Mouse (Mus musculus): ENCODE measurements around the gene Fam219b.

Gene Fam219b

DNA sequence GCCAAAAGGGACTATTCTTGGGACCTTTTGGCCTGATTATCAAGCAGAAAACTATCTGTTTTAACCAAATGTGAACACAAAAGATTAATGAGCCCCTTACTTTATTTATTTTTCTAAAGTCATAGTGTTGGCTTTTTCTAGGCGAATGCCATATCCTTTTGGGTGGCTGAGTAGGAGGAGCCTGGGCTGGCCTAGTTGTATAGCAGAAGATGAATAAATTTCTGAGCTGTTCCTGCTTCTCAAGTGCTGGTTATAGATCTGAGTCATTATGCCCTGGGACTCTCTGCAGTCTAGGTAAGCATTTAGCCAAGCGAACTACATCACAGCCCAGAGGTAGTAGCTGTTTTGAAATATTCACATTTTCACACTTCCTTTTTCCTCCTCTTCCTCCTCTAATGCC, 11.8 kb upstream of the Fam219b start:
- DNase-seq (ENCODE audit: low spot score) = no peak

DNA sequence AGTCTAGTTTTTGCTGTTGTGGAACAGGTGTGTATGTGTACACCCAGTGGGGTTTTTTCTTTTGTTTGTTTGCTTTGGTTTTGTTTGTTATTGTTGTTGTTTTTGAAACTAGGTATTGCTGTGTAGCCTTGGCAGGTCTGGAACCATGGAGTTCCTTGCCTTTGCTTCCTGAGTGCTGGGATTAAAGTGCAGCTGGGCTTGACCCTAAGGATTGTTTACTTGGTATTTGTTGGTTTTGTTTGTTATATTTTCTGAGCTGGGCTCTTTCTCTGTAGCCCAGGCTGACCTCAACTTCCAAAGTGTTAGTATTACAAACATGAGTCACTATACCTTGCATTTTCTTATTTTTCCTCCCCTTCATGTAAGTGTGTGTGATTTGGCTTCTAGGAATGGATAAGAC, 10.9 kb upstream of the Fam219b start:
- no peak for DNase-seq (ENCODE audit: low spot score)

DNA sequence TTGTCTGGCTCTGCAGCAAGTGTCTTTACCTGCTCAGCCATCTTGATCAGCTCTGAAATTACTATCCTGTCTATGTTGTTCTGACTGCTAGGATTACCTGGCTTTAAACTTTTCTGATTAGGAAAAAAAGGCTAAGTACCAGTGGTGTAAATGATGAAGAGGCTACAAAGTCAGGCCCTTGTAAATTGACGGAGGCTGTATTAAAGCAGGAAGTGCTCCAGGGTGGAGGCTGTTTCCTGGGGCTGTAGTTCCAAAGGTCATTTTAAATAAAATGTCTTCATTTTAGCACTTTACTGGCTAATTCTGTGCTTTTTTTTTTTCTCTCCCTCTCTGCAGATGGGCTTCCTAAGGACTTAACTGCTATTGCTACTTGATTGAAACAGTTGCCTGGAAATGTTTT, 5.4 kb upstream of the Fam219b start:
- no peak for DNase-seq (ENCODE audit: low spot score)

DNA sequence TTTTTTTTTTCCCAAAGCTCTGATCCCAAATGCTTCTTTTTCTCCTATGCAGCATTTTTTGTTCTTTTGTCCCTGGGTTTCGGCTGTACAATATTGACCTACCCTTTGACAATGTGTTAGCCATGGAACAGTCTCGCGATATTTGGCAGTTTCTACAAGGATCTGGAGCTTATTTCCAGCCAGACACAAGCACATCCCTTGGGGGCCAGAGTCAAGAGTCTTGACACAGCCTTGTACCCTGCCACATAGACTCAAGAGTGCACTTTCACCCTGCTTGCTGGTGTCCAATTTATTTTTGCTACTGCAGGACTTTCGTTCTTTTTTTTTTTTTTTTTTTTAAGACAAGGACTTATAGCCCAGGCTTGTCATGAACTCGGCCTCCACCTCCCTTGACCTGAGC, 966 bp upstream of the Fam219b start:
- peak; percentile 89 for DNase-seq (ENCODE audit: low spot score)

DNA sequence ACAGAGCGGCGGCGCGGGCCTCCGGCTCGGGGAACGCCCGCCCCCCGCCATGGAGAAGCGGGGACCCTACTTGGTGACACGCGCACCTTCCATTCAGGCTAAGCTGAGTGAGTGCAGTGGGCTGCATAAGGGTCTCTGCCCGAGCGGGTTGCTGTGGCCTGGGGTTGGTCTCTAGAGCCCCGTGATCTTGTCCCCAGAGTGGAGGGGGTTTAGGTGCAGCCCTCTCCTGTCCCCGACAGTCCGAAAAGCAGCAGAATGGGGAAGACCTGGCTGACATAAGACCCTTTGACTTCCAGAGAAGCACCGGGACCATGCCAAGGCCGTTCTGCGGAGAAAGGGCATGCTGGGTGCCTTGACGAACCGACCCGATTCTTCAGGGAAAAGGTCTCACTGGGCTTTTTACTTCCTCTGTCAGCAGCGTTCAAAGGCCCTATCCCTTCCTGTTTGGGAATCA, 427 bp downstream of the Fam219b start:
- DNase-seq (ENCODE audit: low spot score) = peak; percentile 54

DNA sequence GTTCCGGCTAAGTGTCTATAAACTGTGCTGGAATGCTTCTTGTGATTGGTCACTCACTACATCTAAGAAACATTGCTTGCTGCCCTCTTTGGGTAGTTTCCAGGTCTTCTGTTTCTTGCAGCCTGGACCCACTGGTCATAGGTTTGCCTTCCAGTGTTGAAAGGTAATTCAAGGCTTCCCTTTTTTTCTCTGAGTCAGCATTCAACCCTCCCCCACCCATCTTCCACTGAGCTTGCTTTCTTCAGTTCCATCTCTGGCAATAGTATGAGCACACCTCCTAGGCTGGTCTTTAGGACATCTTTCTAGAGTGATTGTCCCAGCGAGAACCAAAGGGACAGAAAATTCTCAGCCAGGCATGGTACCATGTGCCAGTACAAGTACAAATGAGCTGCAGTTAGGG, 2.2 kb downstream of the Fam219b start:
- DNase-seq (ENCODE audit: low spot score) = no peak

DNA sequence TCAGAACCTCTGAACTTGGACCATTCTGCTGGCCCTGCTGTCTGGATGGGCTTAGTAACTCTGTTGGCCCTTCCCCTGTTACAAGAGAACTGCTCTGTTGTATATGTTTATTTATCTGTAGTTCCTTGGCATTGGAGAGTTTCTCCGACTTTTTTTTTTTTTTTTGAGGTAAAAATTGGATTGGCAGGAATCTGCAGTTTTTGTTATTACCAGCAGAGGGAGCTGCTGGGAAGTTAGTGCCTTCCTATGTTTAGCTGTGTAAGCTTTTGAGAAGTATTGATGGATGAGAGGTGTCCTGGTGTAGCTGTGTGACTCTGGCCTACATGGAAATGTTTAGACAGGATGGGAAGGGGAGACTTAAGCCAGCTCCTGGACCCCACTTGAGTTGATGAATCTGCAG, 4.0 kb downstream of the Fam219b start:
- DNase-seq (ENCODE audit: low spot score) = peak; percentile 83

DNA sequence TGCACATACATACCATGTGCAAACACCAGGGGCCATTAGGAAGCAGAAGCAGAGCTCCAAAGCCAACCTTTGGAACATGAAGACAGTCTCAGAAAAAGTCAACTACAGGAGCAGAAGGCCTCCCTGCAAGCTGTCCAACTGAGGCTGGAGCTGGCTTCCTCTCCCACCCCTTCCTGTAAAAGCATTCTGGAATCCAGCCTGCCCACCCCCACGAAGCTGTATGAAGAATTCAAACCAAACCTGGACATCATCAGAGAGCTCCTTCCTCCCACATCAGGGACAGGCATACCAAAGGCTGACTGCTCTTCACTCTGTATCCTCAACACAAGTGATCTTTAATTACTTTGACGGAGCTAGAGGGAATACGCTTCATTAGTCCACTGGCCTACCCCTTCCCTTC, 6.6 kb downstream of the Fam219b start:
- no peak for DNase-seq (ENCODE audit: low spot score)

DNA sequence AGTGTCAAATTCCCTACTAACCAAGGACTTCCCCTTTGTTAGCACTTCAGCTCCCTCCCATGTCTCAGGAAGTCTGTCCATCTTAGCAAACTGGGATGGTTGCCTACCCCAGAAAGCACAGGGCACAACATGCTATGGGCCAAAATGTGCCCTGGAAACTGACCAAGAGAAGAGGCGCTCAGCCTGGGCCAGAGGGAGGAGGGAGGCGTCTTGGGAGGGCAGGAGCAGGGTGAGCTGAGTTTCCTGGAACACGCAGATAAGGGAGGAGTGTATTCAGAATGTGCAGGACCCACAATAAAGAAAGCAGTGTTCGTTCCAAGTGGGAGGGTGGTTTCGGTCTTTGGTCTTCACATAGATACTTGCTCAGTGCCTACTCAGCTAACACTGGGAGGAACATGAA, 10.0 kb downstream of the Fam219b start:
- DNase-seq (ENCODE audit: low spot score) = peak; percentile 93

DNA sequence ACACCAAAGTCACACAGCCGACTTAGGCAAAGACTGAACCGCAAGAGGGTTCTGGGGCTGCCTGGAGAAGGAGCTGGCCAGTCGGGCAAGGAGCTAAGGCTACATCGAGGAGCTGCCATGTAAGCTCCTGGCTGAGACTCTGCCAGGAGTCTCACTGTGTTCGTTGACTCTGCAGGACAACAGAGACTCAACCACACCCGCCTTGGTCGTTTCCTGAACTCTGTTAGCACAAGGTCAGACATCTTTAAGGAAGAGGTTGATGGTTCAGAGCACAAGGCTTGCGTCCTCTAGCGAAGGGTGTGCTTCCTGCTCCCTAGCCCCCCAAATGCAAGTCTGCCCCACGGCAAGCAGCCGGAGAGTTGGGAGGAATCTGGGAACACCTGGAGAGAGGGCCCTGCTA, 10.5 kb downstream of the Fam219b start:
- DNase-seq (ENCODE audit: low spot score) = no peak

DNA sequence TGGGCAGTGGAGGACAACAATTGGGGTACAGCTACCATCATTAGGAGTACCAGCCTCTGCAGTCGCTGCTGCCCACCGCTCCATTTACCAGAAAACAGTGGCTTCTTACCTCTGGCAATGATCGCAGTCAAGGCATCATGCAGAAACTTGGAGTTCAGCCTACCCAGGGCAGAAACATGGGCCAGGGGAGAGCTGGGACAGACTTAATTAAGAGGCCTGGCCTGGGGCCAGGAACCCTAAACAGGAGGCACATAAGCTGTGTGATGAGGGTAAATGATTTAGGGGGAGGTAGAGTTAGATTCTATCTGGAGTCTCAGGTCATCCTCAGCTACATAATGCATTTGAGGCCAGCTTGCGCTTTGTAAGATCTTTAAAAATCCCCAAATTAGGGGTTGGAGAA, 11.9 kb downstream of the Fam219b start:
- no peak for DNase-seq (ENCODE audit: low spot score)

DNA sequence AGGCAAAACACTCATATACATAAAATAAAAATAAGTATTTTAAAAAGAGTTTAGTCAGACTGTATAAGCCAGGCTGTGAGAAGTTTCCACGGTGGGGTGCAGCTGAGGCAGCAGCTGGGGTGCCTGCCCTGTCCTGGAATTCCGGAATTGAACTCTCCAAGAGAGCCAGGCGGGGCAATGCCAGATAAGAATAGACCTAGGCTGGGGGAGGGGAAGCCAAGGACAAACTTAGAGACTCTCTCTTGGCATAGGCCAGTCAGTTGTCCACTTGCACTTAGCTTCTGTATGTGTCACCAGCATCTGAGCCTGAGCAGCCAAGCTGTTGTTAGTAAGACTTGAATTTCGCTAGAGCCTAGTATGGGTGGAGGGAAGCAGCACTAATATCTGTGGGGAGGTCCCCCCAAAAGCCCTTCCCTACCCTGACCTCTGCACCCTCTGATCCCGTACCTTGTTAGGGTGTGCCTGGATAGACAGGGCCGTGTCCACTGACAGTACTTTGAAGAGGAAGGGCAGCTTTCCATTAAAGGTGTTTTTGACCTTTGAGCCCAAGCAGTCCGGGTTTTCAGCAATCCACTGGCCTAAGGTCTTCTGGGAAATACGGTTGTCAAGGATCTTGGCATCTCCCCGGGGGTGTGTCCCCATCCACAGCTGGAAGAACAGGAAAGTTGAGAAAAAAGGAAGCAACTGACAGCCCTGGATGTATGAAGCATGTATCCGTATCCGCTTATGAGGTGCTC, 13.0 kb downstream of the Fam219b start:
- DNase-seq (ENCODE audit: low spot score) = no peak

DNA sequence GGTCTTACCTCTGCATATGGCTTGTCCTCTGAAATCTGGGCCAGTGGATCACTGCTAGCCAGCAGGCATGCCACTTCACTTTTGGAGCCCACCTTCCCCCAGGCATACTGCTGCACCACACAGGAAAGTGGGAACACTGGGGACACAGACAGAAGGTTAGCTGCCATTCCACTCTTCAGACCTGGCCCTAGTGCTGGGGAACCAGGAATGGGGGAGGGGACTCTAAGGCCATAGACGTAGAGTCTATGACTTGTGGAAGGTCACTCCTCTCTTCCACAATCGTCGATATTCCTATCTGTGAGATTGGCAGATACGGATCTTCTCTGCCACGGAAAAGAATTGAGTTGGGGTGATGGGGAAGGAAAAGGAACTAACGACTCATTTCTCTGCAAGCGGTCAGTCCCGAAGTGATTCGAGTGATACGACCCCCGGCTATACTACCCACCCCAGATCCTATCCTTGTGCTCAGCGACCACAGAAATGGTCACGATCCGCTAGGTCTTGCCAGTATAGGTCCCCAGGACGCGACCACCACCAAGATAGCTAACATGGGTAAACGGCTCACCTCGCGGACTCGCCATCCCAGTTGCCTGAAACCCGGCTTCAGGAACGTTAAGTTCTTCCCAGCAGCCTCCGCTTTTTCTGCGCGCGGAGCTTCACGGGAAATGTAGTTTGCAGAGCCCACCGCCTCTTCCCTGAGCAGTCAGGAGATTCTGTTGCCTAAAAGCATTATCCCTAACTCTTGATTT, 15.0 kb downstream of the Fam219b start, which contains the start of gene Mpi:
Gene Mpi, minus strand, starts transcription at position 625 of the 749 bp plus-strand sequence.
- DNase-seq (ENCODE audit: low spot score) = peak; percentile 68

DNA sequence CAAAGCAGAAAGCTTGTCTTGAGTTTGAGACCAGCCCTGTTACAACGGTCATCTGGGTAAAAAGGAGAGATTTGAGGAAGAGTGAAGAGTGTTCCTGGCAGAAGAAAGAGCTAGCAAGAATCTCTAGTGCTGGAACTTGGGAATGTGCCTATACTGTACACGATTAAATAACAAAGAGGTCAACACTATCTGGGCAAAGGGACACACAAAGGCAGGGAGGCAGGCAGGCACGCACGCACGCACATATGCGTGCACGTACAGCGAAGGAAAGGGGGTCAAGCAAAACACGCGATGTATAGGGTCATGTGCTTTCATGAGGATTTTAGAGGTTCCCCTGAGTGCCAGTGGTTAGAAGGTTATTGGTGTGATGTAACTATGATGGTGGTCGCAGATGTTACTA, 15.8 kb downstream of the Fam219b start:
- DNase-seq (ENCODE audit: low spot score) = no peak

DNA sequence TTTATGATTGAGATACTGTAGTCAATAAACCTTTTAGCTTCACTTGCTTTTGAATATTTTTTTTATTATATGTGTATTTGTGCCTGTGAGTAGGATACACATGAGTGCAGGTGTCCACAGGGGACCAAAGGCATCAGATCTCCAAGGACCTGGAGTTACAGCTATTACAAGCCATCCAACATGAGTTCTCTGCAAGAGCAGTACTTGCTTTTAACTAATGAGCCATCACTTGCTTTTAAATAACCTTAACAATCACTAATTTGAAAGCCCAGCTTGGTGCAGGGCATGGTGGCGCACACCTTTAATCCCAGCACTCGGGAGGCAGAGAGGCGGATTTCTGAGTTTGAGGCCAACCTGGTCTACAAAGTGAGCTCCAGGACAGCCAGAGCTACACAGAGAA, 17.4 kb downstream of the Fam219b start:
- no peak for DNase-seq (ENCODE audit: low spot score)

DNA sequence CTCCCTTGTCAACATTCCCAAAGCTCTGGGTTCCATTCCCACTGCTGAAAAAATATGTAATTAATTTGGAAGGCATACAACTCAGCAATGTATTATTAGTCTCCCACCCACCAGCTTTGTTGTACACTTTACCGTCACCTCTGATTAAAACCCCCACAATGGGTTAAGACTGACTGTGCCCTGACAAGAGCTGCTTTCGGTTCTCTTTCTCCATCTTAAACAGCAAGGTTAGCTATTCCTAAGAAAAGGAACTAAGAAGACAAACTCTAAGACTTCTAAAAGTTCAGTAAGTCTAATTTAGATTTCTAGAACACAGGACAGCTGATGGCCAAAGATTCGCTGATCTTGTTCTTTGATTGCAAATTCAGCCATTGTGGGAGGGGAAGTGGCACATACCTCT, 19.9 kb downstream of the Fam219b start:
- no peak for DNase-seq (ENCODE audit: low spot score)

DNA sequence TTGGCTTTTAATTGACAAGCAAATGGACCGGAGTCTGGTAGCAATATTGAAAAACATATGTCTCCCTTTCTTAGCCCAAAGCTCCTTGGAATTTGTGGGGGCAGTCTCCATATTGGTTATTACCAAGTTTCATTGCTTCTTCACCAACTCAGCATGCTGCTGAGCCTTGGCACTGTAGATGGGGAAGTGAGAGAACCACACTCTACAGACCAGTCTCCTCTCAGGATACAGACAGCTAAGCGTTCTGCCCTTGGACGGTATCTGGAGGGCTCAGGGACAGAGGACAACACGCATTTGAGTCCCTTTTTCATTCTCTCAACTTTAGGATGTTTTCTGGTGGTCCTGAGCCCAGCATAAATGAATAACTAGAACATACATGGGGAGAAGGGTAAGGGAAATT, 21.3 kb downstream of the Fam219b start:
- DNase-seq (ENCODE audit: low spot score) = no peak

DNA sequence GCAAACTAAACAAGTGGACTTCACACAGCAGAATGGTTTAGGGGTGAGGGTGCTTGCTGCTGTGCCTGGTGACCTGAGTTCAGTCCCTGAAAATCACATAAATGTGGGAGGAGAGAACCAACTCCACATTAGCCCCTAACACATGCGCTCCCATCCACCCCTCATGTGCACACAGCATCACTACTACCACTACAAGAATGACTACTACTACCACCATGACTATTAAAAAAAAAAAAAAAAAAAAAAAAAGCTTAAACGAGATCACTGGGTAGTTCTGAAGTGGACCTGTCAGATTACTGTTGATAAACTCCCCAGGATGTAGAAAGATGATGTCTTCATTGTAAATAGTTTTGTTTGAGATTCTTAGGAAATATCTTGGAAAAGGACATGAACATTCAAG, 22.2 kb downstream of the Fam219b start:
- no peak for DNase-seq (ENCODE audit: low spot score)

DNA sequence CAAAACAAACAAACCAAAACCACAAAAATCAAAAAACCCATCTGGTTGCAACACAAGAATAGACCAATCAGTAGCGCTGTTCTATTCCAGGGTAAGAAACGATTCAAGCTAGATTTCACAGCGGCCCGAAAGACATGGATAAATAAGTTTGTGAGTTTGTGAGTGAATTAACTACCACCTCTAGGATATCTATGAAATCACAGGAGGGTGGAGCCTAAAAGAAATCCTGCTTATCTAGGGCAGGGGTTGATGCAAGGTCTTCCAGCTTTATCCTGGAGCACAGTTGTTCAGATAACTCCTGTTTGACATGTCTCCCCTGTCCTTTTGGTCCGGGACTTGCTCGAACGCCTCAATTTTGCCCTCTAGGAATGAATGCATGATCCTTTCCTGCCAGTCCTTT, 22.9 kb downstream of the Fam219b start:
- no peak for DNase-seq (ENCODE audit: low spot score)

DNA sequence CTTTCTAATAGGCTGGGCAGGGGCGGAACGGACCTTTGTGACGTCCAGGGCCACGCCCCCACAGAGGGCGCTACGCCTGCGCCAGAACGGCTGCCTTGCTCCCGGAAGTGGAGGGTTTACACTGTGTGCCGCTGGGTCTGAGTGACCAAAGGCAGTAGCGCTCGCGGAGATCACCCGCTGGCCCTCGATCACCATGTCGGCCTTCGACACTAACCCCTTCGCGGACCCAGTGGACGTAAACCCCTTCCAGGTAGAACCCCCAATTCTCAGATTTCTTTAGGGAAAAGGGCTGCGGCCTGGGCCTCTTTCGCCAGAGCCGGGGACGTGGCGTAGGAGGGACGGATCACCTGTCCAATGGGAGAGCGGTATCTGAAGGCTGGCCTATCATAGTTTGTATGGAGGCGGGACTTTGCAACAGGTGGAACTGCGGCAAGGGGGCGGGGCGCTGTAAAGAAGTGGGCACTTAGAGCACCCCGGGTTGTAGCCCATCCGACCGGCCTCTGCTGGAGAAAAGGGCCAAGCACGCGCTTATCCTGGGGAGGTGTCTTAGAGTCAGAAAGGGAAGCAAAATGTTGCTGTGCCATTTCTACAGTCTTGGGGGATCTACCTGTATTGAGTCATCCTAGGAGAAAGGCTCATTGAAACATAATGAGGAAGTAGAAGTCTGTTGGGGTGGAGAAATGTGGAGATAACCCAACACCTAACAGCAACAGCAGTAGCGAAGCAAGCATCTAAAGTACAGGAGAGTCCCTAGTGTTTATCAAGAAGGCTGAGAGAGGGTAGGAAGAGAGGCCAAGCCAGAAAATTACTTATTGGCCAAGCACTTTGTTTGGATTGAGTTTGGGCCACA, 23.8 kb downstream of the Fam219b start, which contains the start of gene Scamp2:
Gene Scamp2, plus strand, starts transcription at position 83 of the 850 bp plus-strand sequence.
- peak; percentile 93 for DNase-seq (ENCODE audit: low spot score)

DNA sequence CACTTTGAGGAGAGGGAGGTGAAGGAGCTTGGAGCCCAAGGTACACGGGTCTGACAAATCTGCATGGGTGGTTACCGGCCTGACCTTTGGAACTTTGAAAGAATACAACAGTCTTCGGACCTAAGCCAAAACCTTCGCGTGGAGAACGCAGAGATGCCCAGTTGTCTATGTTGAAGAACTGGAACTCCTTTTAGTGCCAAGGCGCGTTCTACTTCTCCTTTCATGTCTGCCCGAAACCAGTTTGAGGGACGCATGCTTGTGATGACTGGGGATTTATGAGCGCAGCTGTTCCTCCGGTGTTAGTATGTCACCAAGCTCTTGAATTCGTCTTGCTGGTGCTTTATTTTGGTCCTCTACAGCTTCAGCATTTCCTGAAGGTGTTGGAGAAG, 24.4 kb downstream of the Fam219b start:
- no peak for DNase-seq (ENCODE audit: low spot score)

DNA sequence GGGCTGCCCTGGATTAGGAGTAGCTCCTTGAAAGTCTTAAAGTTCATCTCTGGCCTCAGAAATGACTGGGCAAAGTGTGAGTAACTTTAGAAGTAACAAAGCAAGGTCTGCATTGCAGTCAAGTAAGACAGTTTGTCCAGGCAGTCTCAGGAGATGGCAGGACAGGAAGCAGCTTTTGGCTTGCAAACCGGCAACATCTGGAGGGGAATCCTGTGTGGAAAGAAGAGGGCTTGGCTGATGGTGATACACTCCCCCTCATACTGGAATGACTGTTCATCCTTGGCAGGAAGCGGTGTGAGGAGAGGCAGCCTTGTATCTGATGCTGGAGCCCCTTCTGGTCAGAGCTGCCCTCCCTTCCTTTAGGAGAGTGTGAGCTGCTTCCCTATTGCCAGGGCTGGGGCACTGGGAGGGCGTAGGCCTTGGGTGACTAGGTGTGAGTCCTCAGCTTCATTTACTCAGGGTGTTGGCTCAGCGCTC, 25.6 kb downstream of the Fam219b start:
- DNase-seq (ENCODE audit: low spot score) = no peak
